Mouse (Mus musculus) mature B cell (primary cell): ENCODE data around the gene Crip2.

Experiments
- in situ Hi-C: fragments of 300-500 bp; cut with MboI; formaldehyde crosslinking; loops from 2 replicates; pipeline ENCODE4 v1.14.3; 2019

Gene Crip2

DNA sequence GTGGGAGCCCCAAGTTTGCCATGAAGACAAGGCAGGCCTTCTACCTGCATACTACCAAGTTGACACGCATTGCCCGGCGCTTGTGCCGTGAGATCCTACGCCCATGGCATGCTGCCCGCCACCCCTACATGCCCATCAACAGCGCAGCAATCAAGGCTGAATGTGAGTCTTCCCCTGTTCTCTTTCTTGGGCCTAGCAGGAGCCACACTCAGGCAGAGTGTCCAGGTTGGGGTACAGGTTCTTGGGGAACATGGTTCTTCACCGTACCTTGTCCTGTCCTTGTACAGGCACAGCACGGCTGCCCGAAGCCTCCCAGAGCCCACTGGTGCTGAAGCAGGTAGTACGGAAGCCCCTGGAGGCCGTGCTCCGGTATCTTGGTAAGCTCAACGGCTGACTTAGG is 8.4 kb upstream of the Crip2 start:
- in situ Hi-C loops = no loop called here

DNA sequence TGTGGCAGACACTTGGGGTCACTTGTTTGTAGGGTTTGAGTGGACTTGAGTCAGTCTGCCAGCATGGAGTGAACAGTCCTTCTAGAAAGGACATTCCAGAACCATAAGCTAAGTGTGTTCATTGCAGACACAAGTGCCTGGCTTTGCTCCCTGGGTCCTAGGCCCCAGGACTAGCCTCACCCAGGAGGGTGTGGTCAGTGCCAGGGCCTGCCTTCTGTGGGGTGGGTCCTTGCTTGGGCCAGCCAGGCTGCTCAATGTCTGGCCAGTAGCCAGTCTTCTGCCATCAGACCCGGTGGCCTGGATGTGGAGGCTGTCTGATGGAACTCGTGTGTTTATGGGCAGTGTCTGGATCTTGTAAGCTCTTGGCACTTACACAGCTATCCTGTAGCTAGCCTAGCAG is 7.5 kb upstream of the Crip2 start:
- in situ Hi-C loops = no loop called here

DNA sequence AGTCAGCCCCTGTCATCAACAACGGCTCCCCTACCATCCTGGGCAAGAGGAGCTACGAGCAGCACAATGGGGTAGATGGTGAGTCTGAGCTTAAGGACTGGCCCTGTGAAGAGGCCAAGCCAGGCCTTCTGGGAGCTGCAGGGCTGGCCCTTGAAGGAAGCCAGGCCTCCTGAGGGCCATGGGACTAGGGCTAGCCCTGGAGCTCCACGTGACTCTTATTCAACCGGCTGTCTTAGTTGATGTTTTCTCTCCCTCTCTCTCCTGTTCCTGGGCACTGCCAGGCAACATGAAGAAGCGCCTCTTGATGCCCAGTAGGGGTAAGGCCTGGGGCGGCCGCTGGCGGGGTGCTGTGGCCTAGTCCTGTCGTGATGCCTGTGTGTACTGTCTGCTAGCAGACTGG is 6.8 kb upstream of the Crip2 start:
- in situ Hi-C loops = no loop called here

DNA sequence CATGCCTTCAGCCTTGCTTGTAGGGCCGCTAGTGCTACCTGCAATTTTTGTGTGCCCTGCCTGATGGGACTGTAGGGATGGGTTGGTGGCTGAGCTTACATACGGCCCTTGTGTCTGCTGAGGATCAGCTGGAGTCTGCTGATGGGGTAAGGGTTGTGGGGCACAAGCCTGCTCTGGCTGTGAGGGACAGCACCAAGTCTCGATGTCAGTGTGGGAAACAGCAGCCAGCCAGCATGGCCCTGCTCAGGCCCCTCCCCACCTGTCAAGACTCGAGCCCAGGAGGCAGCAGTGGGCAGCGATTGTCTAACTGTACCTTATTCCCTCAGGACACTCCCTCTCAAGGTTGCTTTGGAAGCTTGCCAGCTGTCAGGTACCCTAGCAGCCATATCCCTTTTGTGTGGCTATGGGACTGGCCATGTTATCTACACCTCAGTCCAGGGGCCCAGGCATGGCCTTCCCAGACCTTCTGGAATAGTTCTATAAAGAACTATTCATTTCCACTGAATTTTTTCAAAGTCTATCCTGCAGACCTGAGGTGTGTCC is 6.1 kb upstream of the Crip2 start:
- in situ Hi-C loops = no loop called here

DNA sequence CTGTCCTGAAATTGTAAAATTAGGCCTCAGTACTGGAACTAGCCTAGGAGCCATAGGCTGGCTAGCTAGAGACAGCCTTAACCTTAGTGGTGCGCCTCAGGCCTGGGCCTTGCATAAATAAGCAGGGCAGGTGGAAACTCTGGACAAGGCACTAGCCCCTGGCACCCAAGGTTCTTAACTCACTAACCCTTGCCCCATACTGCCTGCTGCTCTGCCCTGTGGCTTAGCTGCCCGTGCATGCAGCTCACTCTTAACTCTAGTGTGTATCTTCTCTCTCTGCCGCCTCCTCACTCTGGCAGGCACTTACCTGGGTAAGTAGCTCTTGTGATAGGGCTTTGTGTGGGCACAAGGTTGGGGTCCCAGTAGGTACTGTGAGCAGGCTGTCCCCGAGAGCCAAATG is 5.5 kb upstream of the Crip2 start:
- in situ Hi-C loops = no loop called here

DNA sequence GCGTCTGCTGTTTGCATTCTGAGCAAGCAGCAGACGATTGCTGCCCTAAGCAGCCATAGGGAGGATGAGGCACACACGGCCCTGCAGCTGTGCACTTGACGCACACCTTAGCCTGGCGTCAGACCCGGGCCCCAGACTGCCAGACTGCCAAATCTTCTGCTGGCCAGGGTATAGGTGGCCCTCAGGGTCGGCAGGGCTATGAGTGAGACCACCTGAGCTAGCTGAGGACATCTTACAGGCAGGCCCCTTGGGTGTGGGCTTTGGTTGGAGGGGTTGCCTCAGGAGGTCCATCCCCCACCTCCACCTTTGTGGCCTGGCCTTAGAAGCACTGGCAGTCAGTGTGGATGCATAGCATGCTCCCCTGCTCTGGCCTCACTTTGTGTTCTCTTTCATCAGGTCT is 4.6 kb upstream of the Crip2 start:
- in situ Hi-C loops = no loop called here

DNA sequence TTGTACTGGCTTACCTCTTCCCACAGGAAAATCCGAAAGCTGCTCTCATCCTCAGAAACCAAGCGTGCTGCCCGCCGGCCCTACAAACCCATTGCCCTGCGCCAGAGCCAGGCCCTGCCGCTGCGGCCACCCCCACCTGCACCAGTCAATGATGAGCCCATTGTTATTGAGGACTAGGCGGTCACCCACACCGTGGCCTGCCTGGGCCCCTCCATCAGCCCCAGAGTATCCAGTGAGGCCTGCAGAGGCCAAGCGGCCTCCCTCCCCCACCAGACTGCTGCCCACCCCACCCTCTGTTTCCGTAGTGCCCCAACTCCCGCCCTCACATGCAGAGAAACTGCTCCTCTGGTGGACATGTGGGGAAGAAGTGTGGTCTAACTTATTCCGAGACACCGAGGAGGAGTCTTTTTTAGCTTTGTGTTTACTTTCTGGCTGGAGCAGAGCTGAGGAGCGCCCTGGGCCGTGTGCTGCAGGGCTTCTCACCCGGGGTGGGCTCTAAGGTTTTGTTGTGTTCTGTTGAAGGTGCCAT is 3.5 kb upstream of the Crip2 start:
- in situ Hi-C loops = no loop called here

DNA sequence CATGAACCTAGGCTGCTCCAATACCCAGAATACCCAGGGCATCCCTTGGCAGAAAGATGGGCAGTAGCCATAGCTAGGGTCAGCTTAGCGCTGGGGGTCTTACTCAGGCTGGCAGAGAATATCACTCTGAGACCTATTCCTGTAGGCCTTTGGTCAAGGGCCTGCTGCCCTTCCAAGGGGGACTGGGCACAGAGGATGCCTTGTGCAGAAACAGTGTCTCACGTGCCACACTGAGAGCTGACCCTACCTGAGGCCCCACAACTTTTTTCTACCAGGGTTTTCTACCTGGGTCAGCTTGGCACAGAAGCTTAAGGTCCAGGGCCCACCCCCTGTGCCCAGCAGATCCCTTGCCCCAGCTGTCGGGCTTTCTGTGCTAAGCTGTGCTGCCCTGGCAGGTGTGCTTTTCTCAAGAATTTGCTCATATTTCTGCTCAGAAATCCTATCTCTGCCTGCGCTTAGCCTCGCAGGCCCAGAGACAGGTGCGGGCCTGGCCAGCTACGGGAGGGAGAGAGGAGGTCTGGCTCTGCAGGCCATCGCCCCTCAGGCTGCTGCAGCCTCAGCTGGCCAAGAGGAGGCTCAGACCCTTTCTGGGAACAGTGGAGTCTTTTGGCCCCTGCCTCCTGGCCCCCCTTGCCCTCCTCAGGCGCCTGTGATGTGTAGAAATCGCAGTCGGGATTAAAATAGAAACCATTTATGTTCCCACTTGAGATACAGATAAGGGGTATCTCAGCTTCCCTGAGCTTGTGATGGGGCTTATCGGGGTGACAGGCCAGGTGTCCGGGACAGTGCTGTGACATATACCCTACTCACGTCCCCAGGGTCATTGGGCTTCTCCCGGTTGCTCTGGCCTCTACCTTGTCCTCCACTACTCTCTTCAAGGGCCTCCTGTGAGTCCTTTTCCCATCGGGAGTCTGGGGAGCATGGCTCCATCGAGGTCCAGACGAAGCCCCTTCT is 2.5 kb upstream of the Crip2 start:
- in situ Hi-C loops = no loop called here

DNA sequence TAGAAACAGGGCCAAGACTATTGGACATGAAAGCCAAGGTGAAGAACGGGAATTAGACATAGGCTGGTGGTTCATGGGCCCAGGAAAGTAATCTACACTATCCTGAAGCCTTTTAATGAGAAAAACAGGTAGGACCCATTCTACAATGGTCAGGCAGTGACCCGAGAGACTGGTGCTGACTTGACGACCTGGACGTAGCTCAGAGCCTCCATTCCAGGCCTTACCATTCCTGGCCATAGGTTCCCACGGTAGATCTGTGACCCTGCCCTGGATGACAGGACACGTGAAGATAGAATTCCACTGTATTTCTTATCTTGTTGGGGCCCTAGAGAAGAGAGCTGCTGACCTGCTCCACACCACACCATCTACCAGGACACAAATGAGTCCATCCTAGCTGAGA is 1.7 kb upstream of the Crip2 start:
- in situ Hi-C loops = no loop called here

DNA sequence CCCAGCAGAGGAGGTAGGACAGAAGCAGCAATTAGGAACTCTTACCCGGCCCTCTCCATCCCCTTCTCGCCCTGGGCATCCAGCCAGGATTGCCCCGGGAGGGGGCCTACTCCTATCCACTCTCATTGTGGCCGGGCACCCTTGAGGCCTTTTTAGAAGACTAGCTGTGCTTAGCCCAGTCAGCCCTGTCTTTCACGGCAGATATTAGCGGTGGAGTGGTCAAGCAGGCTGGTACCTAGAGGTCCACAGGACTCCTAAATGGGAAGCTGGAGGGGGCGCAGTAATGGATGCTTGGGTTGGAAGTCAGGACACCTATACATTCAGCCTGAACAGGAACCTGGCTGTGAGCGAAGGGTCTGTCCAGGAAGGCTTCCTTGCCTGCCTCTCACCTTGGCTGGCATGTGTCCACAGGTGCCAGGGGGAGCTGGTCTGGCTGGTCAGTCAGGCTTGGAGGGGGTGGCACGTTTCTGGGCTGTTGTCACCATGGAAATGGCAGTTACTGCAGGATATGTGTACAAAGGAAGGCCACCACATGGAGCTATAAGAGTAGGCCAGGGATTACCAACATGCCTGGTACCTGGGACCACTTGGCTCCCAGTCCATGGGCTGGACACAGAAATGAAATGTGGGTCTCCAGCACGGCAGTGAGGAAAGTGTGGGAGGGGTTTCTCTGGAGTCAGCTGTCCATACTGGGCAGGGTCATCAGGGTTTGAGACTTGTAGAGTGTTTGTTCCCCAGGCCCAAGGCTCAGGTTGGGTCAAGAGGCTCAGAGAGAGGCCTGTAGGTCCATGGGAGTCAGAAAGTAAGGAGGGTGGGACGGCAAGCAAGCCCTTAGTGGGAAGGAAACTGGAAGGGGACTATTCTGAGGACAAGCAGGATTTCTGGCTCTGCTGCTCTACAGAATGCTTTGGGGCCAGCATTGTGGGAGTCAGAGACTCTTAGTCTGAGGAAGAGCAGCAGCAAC is 853 bp upstream of the Crip2 start:
- in situ Hi-C loops = no loop called here

DNA sequence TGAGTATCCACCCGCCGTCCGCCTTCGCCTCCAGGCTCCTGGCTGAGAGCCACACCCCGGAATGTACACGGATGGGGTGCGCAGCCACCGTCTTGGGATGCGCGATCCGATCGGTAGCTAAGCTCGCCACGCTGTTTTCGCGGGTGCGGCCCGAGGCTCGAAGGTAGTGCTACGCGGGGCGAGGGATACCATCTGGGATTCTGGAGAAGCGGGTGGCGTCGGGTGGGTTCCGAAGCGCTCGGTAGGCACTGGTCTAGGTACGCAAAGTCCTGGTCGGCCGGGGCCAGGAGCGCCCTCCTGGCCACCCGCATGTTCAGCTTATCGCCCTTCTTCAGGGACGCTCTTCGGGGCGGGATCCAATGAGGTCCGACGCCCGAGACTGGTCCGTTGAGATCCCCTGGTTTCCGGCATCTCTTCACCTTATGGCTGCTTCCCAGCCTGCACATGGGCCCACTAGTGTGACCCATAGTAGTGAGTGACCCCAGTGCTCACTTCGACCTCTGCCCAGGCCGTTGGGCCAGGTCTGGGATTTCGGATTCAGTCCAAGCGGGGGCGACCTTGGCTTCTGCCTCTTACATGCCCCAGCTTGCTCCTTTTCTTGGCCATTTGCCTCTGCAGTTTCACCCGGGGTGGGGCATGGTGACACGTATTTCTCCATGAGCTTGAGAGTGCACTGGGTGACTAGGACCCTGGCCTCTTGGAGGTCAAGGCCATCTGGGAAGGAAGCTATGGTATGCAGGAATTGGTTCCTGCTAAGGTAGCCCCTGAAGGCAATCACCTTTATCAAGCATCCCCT is 778 bp downstream of the Crip2 start:
- in situ Hi-C loops = no loop called here

DNA sequence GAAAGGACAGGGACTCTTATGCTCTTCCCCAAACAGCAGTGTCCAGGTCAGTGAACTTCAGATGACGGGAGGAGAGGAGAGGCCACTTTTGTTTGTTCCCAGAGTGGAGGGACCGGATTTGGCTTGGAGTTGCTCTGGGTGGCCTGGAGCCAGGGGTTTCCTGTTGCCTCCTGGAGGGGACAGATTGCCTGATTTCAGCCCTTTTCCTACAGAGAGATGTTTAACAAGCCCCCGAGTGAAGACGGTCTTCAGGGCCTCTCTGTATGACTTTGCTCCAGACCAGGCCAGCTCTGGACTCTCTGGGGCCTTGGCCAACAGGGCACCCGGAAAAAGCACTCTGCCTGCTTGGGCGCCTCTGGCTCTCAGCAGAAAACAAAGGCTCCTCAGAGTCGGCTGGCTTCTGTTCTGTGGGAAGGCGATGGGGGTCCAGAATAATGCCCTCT is 1.5 kb downstream of the Crip2 start:
- in situ Hi-C loops = no loop called here

DNA sequence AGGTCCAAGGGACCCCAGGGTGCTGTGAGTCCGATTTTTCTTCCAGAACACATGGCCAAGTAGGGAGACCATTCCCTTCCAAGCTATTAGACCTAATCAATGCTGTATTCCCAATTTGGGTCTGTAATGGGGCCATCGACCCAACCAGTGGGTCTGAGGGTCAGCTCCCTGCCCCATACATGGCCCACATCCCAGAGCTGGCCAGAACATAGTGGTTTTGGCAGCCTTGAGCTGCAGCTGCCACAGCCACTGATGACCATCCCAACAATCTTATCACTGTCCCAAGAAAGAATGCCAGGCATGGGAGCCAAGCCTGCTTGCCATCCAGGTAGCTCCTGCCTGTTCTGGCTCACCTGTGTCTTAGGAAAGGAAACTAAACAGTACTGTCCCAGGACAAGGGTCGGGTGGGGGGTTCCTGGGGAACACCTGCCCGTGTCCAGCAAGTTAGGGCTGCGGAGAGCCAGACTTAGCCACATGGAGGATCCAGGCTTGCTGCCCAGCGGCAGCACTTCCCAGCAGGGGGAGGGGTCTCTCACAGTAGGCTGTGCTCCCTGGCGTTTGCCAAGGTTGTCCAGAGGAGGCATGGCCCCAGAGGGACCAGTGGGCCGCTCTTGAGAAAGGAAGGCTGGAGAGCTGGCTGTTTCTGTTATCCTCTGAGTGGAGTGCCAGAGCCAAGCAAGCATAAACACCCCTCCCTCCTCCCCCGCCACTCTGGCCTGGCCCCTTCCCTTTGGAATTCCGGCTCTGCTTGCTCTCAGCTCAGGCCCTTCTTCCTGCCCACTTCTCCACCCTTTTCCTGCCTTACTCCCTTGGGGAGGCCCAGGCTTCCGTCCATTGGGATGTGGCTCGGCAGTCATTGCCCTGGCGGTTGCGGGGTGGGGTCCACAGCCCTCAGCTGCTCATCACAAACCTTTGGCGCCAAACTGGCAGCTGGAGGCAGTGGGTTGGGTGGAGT is 2.3 kb downstream of the Crip2 start:
- in situ Hi-C loops = no loop called here

DNA sequence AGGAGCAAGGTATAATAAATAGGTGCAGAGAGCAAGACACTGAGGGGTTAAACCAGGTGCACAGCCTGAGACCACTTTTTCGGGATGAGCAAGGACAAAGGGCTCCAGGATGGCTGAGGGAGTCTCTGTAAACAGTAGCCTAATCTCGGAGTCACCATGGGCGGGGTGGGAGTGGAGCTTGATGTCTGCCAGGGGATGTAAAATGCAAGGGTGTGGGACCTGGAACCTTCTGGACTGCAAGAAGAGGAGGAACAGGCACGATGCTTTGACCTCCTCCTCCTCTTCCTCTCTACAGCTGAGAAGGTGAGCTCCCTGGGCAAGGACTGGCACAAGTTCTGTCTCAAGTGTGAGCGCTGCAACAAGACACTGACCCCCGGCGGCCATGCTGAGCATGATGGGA is 3.1 kb downstream of the Crip2 start:
- in situ Hi-C loops = no loop called here

DNA sequence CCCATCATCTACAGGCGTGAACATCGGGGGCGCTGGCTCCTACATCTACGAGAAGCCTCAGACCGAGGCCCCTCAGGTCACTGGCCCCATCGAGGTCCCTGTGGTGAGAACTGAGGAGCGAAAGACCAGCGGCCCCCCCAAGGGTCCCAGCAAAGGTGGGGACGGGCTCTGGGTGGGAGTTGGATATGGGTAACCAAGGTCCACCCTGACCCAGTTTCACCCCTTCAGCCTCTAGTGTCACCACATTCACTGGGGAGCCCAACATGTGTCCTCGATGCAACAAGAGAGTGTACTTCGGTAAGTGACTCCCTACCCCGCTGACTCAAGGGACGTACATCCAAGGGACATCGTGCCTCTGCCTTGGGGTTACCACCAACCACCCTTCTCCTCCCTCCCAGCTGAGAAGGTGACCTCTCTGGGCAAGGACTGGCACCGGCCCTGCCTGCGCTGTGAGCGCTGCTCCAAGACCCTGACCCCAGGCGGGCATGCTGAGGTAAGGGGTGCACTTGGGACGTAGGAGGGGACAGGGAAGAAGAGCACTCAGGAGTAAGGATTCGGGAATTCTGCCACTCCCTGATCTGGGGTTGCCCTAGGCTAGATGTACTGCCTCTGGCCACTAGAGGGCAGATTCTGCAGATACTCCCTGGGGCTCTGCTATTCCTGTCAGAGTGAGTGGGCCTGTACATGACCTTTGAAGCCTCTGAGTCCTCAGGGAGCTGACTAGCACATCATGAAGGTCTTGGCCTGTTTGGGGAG is 4.1 kb downstream of the Crip2 start:
- in situ Hi-C loops = no loop called here

DNA sequence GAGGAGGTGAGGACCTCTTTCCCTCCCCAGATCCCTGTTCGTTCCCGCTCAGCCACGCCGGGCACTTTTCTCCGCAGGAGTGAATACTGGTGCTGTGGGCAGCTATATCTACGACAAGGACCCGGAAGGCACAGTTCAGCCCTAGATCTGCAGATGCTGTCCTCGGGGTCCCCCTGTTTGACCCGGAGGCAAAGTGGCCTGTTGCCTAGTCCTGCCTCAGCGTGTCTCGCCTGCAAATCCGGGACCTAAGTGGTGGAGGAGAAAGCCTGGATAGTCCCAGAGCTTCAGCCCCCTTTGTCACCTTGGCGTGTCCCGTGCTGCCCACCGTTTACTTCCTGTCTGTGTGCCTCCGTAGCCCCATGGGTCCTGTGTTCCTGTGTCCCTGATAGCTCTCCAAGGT is 4.8 kb downstream of the Crip2 start:
- in situ Hi-C loops = loop anchor here (5.0 kb wide), 1 partner anchor 42 kb away; the partner anchor contains the start of gene Tmem121

DNA sequence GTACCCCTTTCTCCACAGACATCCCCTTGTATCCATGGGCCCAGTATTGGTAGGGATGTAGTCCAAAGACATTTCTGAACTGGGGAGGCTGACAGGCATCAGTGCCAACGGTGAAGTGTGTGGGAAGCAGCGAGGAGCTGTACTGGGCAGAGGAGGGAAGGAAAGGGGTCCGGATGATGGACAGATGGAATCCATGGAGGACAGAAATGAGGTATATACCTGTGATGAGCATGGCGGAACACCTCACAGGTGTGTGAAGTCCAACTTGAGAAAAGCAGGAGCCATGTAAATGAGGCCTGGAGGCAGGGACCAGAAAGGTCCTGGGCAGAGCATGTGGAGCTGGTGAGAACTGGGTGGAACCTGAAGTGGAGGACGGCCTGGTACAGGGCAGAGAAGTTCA is 5.6 kb downstream of the Crip2 start:
- in situ Hi-C loops = loop anchor here (5.0 kb wide), 1 partner anchor 42 kb away; the partner anchor contains the start of gene Tmem121

DNA sequence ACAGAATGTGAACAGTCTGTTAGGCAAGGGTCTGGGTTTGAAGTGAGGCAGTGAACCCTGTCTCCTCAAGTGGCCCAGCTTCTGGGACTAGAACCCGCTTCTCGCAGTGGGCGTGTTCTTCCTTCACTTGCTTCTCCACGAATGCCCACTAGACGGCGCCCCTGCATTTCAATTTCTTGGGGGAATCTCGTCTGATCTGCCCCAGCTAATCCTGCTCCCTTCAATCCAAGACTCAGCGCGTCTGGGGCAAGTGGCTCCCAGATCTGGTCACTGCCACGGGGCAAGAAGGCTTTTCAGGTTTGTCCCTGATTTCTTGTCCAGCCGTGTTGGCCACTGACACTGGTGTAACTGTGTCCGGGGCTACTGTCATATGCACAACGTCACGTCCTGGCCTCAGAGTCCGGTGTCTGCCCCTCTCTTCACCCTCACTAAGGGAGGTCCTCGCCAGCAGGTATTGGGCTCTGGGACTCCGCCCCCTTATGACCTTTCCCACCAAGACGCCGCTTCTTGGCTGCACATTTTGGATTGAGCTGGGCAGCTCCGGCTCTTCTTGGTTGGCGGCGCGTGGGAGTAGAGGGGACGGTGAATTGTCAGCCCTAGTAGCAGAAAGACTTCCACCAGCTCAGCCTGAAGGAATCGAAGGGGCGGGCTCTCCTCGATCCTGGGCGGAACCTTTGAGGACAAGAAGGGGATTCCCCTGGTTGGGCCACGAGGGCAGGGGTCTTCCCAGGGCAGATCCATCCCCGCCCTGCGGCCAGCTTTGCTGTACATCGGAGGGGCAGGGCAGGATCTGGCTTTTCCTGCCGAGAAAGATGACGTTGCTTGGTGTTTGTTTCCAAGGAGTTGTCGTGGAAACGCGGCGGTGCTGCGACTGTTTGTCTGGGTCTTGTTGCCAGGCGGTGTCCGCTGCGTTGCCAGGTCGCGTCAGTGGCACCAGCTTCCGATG is 6.3 kb downstream of the Crip2 start, which contains the start of gene Crip1:
Gene Crip1 (plus strand): TSS at position 205 of the 946 bp plus-strand sequence.
- in situ Hi-C loops = loop anchor here (5.0 kb wide), 1 partner anchor 41 kb away; the partner anchor contains the start of gene Tmem121
